Mouse (Mus musculus): ENCODE measurements at regions not wholly inside any gene's neighbourhood (a gene's known extent, or its start where the extent isn't known, plus 50 kb on each side); places are given as distances from the start of the nearest gene placed in this dataset.

DNA sequence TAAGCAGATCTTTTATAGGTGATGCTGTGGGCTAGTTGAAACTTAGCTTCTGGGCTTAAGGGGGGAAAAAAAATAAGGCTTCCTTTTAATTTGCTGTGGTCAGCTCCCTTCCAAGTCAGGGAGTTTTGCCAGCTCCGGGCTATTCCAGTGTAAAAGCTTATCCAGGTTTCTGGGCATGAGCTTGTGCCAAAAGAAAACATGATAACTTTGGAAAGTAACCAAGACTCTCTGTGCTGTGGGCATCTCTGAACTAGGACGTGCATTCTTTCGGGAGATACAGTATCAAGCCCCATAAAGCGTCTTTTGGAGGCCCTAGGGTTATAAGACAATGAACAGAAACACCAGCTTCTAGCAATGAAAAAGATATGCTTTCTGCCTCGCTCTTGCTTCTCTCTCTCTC is 114.6 kb upstream of the Dyrk2 start:
- H3K9me3 ChIP-seq: no peaks in the 10 kb centered on the region
- no peak for ATAC-seq
- H3K9ac ChIP-seq: no peak overlapping the region
- 74% methylated on average over 5 of the region's 5 CpGs for WGBS
- H3K4me3 ChIP-seq (replicated peaks): no peak overlapping the region
- H3K36me3 ChIP-seq: no peaks in the 10 kb centered on the region
- H3K27ac ChIP-seq: no peak overlapping the region
- no peak overlapping the region for H3K4me2 ChIP-seq (replicated peaks)
- no peaks in the 10 kb centered on the region for H3K27me3 ChIP-seq (replicated peaks)
- H3K4me1 ChIP-seq (replicated peaks): no peaks in the 10 kb centered on the region

DNA sequence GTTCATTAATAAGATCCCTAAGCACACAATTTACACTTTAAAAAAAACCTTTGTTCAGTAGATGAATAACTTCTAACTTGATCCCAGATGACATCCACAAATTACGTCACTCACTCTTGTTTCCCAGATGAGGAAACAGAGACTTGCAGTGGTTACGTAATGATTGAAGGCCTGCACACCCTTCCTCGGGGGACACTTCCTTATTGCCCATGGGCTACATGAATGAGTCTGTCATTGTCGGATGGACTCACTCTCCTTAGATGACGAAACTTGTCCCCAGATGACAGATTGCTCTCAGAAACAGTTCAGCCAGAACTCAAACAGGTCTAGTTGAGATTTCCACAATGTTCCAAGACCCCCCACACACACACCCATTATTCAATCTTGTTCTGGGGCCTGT is 111.4 kb upstream of the Dyrk2 start:
- H3K36me3 ChIP-seq: no peaks in the 10 kb centered on the region
- no peaks in the 10 kb centered on the region for H3K27me3 ChIP-seq (replicated peaks)
- no peak overlapping the region for H3K4me3 ChIP-seq (replicated peaks)
- H3K4me1 ChIP-seq (replicated peaks): peaks cover 6% of the 10 kb centered on the region; the same call in 1 of the 2 replicates
- ATAC-seq: peak; percentile 80
- H3K9ac ChIP-seq: no peak overlapping the region
- H3K9me3 ChIP-seq: no peaks in the 10 kb centered on the region
- WGBS: 59% methylated on average over 5 of the region's 5 CpGs
- H3K27ac ChIP-seq: no peak overlapping the region
- no peak overlapping the region for H3K4me2 ChIP-seq (replicated peaks)

DNA sequence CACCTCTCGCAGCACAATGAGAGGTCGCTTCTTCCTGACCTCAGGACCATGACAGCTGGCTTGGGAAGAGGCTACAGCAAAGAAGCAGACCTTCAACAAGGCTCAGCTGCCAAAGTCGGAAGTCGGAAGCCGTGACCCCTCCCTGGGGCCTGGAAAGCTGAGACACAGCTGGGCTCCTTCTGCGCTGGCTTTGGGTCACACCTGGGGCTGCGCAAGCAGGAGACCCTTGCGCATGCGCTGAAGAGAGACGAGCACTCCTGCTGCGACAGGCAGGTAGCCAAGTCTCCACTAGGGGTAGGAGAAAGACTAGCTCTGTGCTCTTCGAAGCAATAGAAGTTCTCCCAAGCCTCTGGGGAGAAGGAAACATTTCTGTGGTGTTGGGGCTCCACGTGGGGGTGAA is 109.3 kb upstream of the Dyrk2 start:
- Histone ChIP-seq H3K4me2 (replicated peaks) (no peak overlapping the region), H3K27ac (no peak overlapping the region), H3K4me3 (replicated peaks) (no peak overlapping the region), H3K36me3 (no peaks in the 10 kb centered on the region), H3K9me3 (no peaks in the 10 kb centered on the region), H3K9ac (no peak overlapping the region), H3K27me3 (replicated peaks) (no peaks in the 10 kb centered on the region), H3K4me1 (replicated peaks) (peaks cover 6% of the 10 kb centered on the region; the same call in 1 of the 2 replicates)
- WGBS: 39% methylated on average over 13 of the region's 13 CpGs
- peak; percentile 44; the same call in 1 of the 2 replicates for ATAC-seq

DNA sequence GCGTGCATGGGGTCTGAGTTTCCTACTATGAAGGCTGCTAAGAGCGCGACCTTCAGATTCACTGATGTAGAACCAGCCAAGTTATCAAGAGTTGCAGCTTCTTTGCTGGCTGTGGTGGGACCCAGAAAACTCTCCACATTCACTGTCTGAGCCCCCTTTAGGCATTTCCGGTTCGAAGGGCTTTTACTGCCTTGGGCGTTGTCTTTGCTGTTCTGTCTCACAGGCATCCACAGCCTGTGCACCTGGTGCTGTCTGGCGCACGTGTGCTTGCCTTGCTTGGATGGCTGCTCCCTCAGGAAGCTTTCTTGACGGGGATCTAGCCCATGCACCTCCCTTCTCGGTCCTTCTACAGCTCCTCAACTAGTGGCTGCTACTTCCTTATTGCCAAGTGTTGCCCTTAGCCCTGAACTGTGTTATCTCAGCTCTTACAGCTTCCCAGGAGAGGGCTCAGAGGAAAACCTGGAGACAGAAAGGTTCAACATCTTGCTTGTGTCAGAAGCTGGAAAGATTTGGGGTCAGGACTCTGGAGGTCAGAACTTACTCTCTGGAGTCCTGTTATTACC is 108.3 kb upstream of the Dyrk2 start:
- Histone ChIP-seq H3K36me3 (no peaks in the 10 kb centered on the region), H3K27ac (no peak overlapping the region; the same call in 1 of the 2 replicates), H3K4me3 (replicated peaks) (no peak overlapping the region), H3K4me2 (replicated peaks) (no peak overlapping the region), H3K27me3 (replicated peaks) (no peaks in the 10 kb centered on the region), H3K9ac (no peak overlapping the region), H3K9me3 (no peaks in the 10 kb centered on the region), H3K4me1 (replicated peaks) (peaks cover 6% of the 10 kb centered on the region; the same call in 1 of the 2 replicates)
- WGBS: 58% methylated on average over 10 of the region's 10 CpGs
- peak; percentile 87 for ATAC-seq

DNA sequence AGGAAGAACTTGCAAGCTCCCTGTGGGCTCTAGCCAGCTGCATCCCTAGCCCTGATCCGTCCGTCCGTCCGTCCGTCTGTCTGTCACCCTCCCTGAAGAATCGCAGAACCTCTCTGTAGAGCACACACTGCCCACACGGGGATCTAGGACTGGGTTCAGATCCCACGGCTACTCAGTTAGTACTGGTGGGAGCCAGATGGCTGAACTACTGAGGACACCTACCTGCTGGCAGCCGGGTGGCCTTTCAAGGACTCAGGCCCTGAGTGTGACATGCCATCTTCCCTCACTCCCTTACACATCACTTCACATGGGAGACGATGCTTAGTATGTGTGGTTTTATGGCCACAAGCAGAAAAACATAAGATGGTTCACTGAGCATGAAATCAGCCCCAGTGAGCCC is 106.4 kb upstream of the Dyrk2 start:
- H3K27ac ChIP-seq: no peak overlapping the region
- ATAC-seq: no peak
- 90% methylated on average over 10 of the region's 10 CpGs for WGBS

DNA sequence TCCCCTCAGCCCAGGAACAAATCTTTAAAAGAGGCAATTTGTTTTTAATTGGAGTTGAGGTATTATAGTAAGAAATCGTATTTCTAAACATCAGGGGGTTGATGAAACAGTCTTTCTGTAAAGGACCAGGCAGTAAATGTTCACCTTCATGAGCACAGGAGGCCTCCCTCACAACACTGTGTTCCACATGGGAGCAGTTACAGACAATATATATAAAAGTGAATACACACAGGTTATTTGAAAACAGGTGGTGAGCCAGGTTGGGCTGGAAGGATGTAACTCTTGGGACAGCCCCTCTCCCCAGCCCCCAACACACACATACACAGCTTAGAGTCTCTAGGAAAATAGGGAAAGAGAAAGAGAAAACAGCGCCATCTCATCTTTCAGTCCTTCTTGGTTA is 105.8 kb upstream of the Dyrk2 start:
- Histone ChIP-seq H3K4me2 (replicated peaks) (no peak overlapping the region), H3K4me1 (replicated peaks) (peaks cover 6% of the 10 kb centered on the region; the same call in 1 of the 2 replicates), H3K9me3 (no peaks in the 10 kb centered on the region), H3K36me3 (no peaks in the 10 kb centered on the region), H3K4me3 (replicated peaks) (no peak overlapping the region), H3K27me3 (replicated peaks) (no peaks in the 10 kb centered on the region), H3K9ac (no peak overlapping the region), H3K27ac (no peak overlapping the region)
- no peak for ATAC-seq
- WGBS: 85% methylated on average over 2 of the region's 2 CpGs

More for the DNA sequence above, 106.4 kb upstream of the Dyrk2 start:
- no peak overlapping the region for H3K9ac ChIP-seq
- H3K4me3 ChIP-seq (replicated peaks): no peak overlapping the region
- no peaks in the 10 kb centered on the region for H3K27me3 ChIP-seq (replicated peaks)
- H3K9me3 ChIP-seq: no peaks in the 10 kb centered on the region
- no peak overlapping the region for H3K4me2 ChIP-seq (replicated peaks)
- peaks cover 6% of the 10 kb centered on the region; the same call in 1 of the 2 replicates for H3K4me1 ChIP-seq (replicated peaks)
- no peaks in the 10 kb centered on the region for H3K36me3 ChIP-seq

DNA sequence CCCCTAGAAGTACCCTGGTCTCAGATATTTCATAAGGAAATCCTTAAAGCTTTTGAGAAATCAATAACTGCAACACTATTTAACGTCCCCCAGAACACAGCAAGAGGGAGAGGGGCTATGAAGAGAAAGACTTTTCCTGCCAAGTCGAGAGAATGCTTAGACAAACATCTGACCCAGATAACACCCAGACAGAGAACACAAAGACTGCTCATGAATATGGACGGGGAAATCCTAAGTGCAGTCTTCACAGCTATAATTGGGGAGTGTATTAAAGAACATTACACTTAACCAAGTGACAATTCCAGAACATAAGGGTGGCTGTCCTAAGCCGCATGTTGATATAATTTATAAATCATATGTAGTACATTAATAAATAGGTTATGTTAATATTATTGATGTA is 103.3 kb upstream of the Dyrk2 start:
- Histone ChIP-seq H3K4me3 (replicated peaks) (no peak overlapping the region), H3K4me1 (replicated peaks) (no peaks in the 10 kb centered on the region), H3K9ac (no peak overlapping the region), H3K4me2 (replicated peaks) (no peak overlapping the region), H3K27me3 (replicated peaks) (no peaks in the 10 kb centered on the region), H3K27ac (no peak overlapping the region), H3K9me3 (no peaks in the 10 kb centered on the region), H3K36me3 (no peaks in the 10 kb centered on the region)
- WGBS: 62% methylated on average over 4 of the region's 4 CpGs
- ATAC-seq: no peak

DNA sequence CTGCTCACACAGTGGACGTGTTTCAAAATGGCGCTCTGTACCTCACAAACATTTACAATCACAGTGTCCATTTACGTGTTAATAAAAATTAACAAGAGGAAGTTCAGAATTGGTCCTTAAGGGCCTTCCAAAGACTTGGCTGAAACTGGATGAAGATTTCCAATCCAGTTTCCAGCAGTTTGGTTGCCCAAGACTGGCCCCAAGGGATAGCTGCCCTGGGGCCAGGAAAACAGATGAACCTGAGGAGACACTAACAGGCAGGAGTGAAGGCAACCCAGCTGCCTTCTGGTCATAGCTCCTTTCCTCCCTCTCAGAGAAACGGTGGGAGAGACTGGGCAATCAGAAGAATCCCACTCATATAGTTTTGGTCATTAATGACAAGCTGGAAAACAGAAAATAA is 102.6 kb upstream of the Dyrk2 start:
- no peaks in the 10 kb centered on the region for H3K36me3 ChIP-seq
- H3K4me2 ChIP-seq (replicated peaks): no peak overlapping the region
- WGBS: 94% methylated on average over 4 of the region's 4 CpGs
- no peak overlapping the region for H3K9ac ChIP-seq
- no peak for ATAC-seq
- H3K4me3 ChIP-seq (replicated peaks): no peak overlapping the region
- H3K27me3 ChIP-seq (replicated peaks): no peaks in the 10 kb centered on the region
- no peaks in the 10 kb centered on the region for H3K4me1 ChIP-seq (replicated peaks)
- H3K27ac ChIP-seq: no peak overlapping the region
- no peaks in the 10 kb centered on the region for H3K9me3 ChIP-seq

DNA sequence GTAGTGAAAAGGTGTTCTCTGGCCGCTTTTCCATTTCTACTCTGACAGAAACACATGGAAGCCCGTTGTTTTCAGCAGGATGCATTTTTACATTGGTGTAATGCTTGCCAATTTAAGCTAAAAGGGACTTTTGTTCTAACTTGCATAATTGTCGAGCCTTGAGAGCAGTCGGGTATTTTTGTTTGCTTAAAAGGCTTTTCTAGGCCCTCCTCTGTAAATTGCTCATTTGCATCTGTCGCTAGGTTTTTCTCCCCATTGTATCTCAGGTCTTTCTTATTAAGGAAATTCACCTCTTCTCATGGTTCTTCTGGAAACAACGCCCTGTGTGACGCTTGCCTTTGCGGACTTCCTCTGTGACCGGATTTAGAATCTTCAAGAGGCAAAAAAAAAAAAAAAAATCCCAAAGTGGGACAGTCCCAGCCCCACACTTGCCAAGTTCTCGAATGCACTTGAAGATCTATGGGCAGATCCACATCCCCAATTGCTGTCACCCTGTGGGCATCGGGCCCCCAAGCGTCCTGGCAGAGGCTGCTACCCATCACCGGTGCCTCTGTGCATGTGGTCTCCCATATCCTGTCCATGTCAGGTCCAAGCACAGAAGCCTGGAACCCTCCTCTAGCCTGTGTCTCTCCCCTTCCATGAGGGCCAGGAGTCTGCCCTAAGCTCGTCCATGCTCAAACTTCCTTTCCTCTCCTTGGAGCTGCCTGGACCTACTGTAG is 100.6 kb upstream of the Dyrk2 start:
- H3K4me2 ChIP-seq (replicated peaks): no peak overlapping the region
- H3K4me3 ChIP-seq (replicated peaks): no peak overlapping the region
- no peak overlapping the region for H3K27ac ChIP-seq
- H3K4me1 ChIP-seq (replicated peaks): no peaks in the 10 kb centered on the region
- no peak for ATAC-seq
- 86% methylated on average over 14 of the region's 14 CpGs for whole genome bisulfite sequencing
- H3K9me3 ChIP-seq: no peaks in the 10 kb centered on the region
- H3K9ac ChIP-seq: no peak overlapping the region
- H3K27me3 ChIP-seq (replicated peaks): no peaks in the 10 kb centered on the region
- no peaks in the 10 kb centered on the region for H3K36me3 ChIP-seq

DNA sequence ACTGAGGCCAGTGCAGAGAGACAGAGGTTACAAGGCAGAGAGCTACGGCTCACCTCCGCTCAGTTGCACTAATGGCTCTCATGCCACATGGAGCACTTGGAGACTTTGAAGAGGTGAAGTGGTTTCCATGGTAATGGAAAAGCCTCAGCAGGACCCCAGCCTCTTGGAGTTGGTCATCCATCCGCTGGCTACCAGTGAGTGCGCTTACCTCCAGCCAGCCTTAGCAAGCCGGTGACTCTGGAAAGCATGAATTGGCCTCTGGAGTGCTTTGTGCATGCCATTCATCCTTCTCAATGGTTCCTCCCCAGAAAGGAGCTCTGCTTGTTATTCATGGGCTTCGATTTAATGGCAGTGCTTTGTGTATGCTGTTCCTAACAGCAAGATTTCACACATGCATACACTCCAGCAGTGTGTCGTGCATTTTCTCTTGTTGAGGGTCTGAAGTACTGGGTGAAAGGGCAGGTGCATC is 91.7 kb upstream of the Dyrk2 start:
- no peaks in the 10 kb centered on the region for H3K27me3 ChIP-seq (replicated peaks)
- no peak overlapping the region for H3K4me2 ChIP-seq (replicated peaks)
- no peak overlapping the region for H3K9ac ChIP-seq
- H3K4me1 ChIP-seq (replicated peaks): no peaks in the 10 kb centered on the region
- WGBS: 68% methylated on average over 7 of the region's 7 CpGs
- H3K27ac ChIP-seq: no peak overlapping the region
- no peaks in the 10 kb centered on the region for H3K36me3 ChIP-seq
- H3K9me3 ChIP-seq: no peaks in the 10 kb centered on the region
- no peak for ATAC-seq
- no peak overlapping the region for H3K4me3 ChIP-seq (replicated peaks)

DNA sequence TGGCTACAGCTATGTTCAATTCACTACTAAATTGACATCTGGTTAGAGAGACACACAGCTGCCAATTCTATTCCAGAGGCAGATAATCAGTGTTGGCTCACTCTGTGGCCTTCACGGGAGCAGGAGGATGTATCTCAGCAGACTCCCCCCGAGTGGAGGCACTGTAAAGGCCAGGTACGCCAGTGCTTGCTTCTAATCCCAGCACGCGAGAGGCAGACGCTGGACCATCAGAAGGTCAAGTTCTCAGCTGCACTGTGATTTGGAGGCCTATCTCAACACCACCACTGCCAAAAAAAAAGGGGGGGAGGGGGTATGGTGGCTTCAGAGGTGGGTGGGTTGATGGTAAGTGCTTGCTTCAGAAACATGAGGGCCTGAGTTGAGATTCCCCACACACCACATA is 90.1 kb upstream of the Dyrk2 start:
- H3K27ac ChIP-seq: no peak overlapping the region
- no peaks in the 10 kb centered on the region for H3K27me3 ChIP-seq (replicated peaks)
- no peak for ATAC-seq
- no peak overlapping the region for H3K4me2 ChIP-seq (replicated peaks)
- WGBS: 74% methylated on average over 6 of the region's 6 CpGs
- H3K4me3 ChIP-seq (replicated peaks): no peak overlapping the region
- no peaks in the 10 kb centered on the region for H3K4me1 ChIP-seq (replicated peaks)
- H3K9me3 ChIP-seq: no peaks in the 10 kb centered on the region
- H3K9ac ChIP-seq: no peak overlapping the region
- H3K36me3 ChIP-seq: no peaks in the 10 kb centered on the region

DNA sequence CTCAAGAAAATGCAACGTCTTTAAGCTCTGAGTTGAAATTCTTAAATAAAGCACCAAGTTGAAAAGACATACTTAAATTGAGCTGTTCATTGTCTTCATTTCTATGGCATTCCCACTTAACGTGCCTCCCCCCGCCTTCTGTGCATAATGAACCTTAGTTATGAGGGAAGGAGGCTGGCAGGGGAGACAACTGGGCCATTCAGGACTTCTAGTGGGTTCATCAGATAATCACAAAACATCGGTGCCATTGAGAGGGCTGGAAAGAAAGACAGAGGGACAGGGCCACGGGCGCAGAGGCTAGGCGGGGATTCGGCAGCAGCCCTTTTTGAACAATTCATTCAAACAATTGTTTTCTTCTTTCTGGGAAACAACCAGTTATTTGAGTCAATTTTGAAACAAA is 89.6 kb upstream of the Dyrk2 start:
- 81% methylated on average over 8 of the region's 8 CpGs for WGBS
- ATAC-seq: no peak
- H3K4me2 ChIP-seq (replicated peaks): no peak overlapping the region

DNA sequence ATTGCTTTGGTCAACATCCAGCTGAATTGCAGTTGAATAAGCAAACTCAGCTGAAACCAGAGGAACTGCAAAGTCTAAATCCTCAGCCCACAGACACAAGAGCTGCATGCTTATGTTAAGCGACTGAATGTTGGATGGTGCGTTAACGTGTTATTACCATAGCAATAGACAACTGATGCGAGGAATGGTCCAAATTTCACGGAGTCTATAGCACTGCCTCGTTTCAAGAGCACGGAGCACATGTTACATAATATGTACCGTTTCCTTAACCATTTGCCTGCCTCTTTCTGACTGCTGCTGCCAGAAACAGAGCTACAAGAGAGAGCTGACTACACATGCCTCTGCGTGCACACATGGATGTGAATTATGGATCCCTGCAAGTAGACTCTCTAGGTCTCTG is 86.3 kb upstream of the Dyrk2 start:
- WGBS: 84% methylated on average over 9 of the region's 9 CpGs
- no peaks in the 10 kb centered on the region for H3K4me1 ChIP-seq (replicated peaks)
- no peaks in the 10 kb centered on the region for H3K9me3 ChIP-seq
- H3K27me3 ChIP-seq (replicated peaks): no peaks in the 10 kb centered on the region
- H3K4me2 ChIP-seq (replicated peaks): no peak overlapping the region
- no peak overlapping the region for H3K27ac ChIP-seq
- H3K4me3 ChIP-seq (replicated peaks): no peak overlapping the region
- no peak for ATAC-seq
- H3K36me3 ChIP-seq: no peaks in the 10 kb centered on the region
- no peak overlapping the region for H3K9ac ChIP-seq

More for the DNA sequence above, 89.6 kb upstream of the Dyrk2 start:
- Histone ChIP-seq H3K4me3 (replicated peaks) (no peak overlapping the region), H3K36me3 (no peaks in the 10 kb centered on the region), H3K9me3 (no peaks in the 10 kb centered on the region), H3K4me1 (replicated peaks) (no peaks in the 10 kb centered on the region), H3K9ac (no peak overlapping the region), H3K27ac (no peak overlapping the region), H3K27me3 (replicated peaks) (no peaks in the 10 kb centered on the region)
